Mouse (Mus musculus): ENCODE results near the gene Gm49388. TPM values are rescaled to one million over a fixed set of nuclear protein-coding genes. Genes with fewer than 3 reads are reported as not detected.
"Not testable (repeated sequence)": the region's sequence is repeated elsewhere in the genome, so short reads cannot be mapped to it uniquely, and the experiment has no call there.

The Gm49388 gene
- total and polyA plus RNA-seq, 2 experiments from 2014 or later = not detected

GRCm38 (mm10) chr7:127837473-127837872 is 52.1 kb downstream of the Gm49388 start:
- no peak overlapping the region for H3K4me3 ChIP-seq (ENCODE audit: low read depth, low read length)
- 86% methylated on average over 5 of the region's 5 CpGs for WGBS

GRCm38 (mm10) chr7:127837878-127838277 is 52.5 kb downstream of the Gm49388 start:
- not testable (repeated sequence) for DNase-seq (ENCODE audit: low spot score); H3K36me3 ChIP-seq (ENCODE audit: insufficient read depth, low read length); H3K27me3 ChIP-seq (ENCODE audit: insufficient read depth, low read length); H3K4me3 ChIP-seq (ENCODE audit: low read depth, low read length); H3K9ac ChIP-seq (replicated peaks; ENCODE audit: low read length, poor library complexity, severe bottlenecking); H3K27ac ChIP-seq (ENCODE audit: low read depth, low read length); H3K4me1 ChIP-seq (ENCODE audit: insufficient read depth, low read length); ATAC-seq (ENCODE audit: low FRiP score); H3K9me3 ChIP-seq (ENCODE audit: low read length); H3K4me2 ChIP-seq (ENCODE audit: low read depth, low read length, poor library complexity, severe bottlenecking)
- WGBS = 75% methylated on average over 4 of the region's 4 CpGs

More at GRCm38 (mm10) chr7:127837473-127837872, 52.1 kb downstream of the Gm49388 start:
- Histone ChIP-seq H3K27me3 (ENCODE audit: insufficient read depth, low read length) (no peaks in the 10 kb centered on the region), H3K9me3 (ENCODE audit: low read length) (no peaks in the 10 kb centered on the region), H3K4me2 (ENCODE audit: low read depth, low read length, poor library complexity, severe bottlenecking) (no peak overlapping the region), H3K36me3 (ENCODE audit: insufficient read depth, low read length) (no peaks in the 10 kb centered on the region), H3K9ac (replicated peaks; ENCODE audit: low read length, poor library complexity, severe bottlenecking) (no peak overlapping the region), H3K27ac (ENCODE audit: low read depth, low read length) (no peak overlapping the region), H3K4me1 (ENCODE audit: insufficient read depth, low read length) (no peaks in the 10 kb centered on the region)
- no peak for DNase-seq (ENCODE audit: low spot score)
- TF ChIP-seq CTCF (IDR thresholded peaks at IDR 0.05) = no peak
- ATAC-seq (ENCODE audit: low FRiP score) = no peak

DNA sequence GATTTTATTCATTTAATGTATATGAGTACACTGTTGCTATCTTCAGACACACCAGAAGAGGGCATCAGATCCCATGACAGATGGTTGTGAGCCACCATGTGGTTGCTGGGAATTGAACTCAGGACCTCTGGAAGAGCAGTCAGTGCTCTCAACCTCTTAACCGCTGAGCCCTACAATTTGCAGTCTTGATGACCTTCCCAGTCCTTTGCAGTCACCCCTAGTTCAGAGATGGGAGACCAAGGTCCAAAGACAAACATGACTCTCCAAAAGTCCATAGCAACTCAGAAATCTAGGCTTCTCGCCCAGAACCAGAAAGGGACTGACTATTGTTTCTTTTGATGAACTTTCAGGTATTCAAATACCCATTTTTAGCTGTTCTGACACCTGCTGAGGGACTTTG is 54.6 kb downstream of the Gm49388 start:
- 79% methylated on average over 2 of the region's 2 CpGs for WGBS
- not testable (repeated sequence) for H3K9ac ChIP-seq (replicated peaks; ENCODE audit: low read length, poor library complexity, severe bottlenecking); H3K4me3 ChIP-seq (ENCODE audit: low read depth, low read length); H3K9me3 ChIP-seq (ENCODE audit: low read length); ATAC-seq (ENCODE audit: low FRiP score); H3K27me3 ChIP-seq (ENCODE audit: insufficient read depth, low read length); H3K4me1 ChIP-seq (ENCODE audit: insufficient read depth, low read length); DNase-seq (ENCODE audit: low spot score); H3K36me3 ChIP-seq (ENCODE audit: insufficient read depth, low read length)
- H3K27ac ChIP-seq (ENCODE audit: low read depth, low read length) = peak overlapping the region; percentile 85; the same call in 1 of the 2 replicates
- H3K4me2 ChIP-seq (ENCODE audit: low read depth, low read length, poor library complexity, severe bottlenecking) = peak overlapping the region; percentile 95; the same call in 1 of the 2 replicates

- TF ChIP-seq CTCF (IDR thresholded peaks at IDR 0.05) = no peak
- no peaks in the 10 kb centered on the region for H3K4me1 ChIP-seq (ENCODE audit: insufficient read depth, low read length)
- H3K36me3 ChIP-seq (ENCODE audit: insufficient read depth, low read length) = peaks cover 8% of the 10 kb centered on the region; the same call in 1 of the 2 replicates
- WGBS = 2% methylated on average over 15 of the region's 15 CpGs
- no peaks in the 10 kb centered on the region for H3K27me3 ChIP-seq (ENCODE audit: insufficient read depth, low read length)
- no peaks in the 10 kb centered on the region for H3K9me3 ChIP-seq (ENCODE audit: low read length)
- peak overlapping the region; percentile 68 for H3K9ac ChIP-seq (replicated peaks; ENCODE audit: low read length, poor library complexity, severe bottlenecking)
- H3K4me2 ChIP-seq (ENCODE audit: low read depth, low read length, poor library complexity, severe bottlenecking) = peak overlapping the region; percentile 95
- peak overlapping the region; percentile 85 for H3K27ac ChIP-seq (ENCODE audit: low read depth, low read length)
- peak overlapping the region; percentile 74 for H3K4me3 ChIP-seq (ENCODE audit: low read depth, low read length)
- ATAC-seq (ENCODE audit: low FRiP score) = peak; percentile 20; the same call in 1 of the 2 replicates
- DNase-seq (ENCODE audit: low spot score) = peak; percentile 14
These were observed 55.5 kb downstream of the Gm49388 start for GRCm38 (mm10) chr7:127840886-127841285.

DNA sequence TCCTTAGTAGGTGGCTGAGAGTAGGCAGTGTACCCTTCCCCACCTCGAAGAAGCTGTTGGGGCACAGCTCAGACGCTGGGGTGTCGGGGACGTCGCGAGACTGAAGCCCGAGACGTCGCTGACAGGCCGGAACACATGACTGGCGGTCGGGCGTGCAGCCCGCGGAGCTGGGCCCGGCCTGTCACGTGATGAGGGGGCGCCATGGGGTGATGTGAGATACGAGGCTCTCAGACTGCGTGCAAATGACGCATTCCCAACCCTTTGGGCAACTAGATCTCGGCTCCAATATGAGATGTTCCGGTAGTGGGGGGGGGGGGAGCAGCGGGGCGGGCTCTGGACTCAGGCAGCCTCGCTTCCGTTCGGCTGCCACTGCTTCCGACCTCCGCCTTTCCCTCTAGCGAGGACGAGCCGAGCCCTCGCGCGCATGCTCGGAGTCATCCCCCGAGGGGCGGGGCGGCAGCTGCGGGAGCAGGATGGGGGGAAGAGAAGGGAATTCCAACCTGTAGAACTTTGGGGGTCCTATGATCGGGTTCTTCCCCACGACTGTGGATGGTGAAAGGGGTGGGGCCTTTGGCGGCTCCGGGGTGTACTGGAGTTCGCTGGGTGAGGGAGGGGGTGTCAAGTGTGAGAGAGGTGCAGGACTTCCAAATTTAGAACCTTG is 56.1 kb downstream of the Gm49388 start:
- Histone ChIP-seq H3K27me3 (ENCODE audit: insufficient read depth, low read length) (no peaks in the 10 kb centered on the region), H3K4me3 (ENCODE audit: low read depth, low read length) (peak overlapping the region; percentile 74), H3K36me3 (ENCODE audit: insufficient read depth, low read length) (peaks cover 9% of the 10 kb centered on the region; the same call in 1 of the 2 replicates), H3K4me1 (ENCODE audit: insufficient read depth, low read length) (no peaks in the 10 kb centered on the region), H3K4me2 (ENCODE audit: low read depth, low read length, poor library complexity, severe bottlenecking) (peak overlapping the region; percentile 95), H3K27ac (ENCODE audit: low read depth, low read length) (peak overlapping the region; percentile 85), H3K9ac (replicated peaks; ENCODE audit: low read length, poor library complexity, severe bottlenecking) (peak overlapping the region; percentile 68), H3K9me3 (ENCODE audit: low read length) (no peaks in the 10 kb centered on the region)
- TF ChIP-seq CTCF (IDR thresholded peaks at IDR 0.05) = no peak
- under 1% methylated on average over 43 of the region's 46 CpGs for WGBS
- ATAC-seq (ENCODE audit: low FRiP score) = peak; percentile 96
- DNase-seq (ENCODE audit: low spot score) = peak; percentile 98

DNA sequence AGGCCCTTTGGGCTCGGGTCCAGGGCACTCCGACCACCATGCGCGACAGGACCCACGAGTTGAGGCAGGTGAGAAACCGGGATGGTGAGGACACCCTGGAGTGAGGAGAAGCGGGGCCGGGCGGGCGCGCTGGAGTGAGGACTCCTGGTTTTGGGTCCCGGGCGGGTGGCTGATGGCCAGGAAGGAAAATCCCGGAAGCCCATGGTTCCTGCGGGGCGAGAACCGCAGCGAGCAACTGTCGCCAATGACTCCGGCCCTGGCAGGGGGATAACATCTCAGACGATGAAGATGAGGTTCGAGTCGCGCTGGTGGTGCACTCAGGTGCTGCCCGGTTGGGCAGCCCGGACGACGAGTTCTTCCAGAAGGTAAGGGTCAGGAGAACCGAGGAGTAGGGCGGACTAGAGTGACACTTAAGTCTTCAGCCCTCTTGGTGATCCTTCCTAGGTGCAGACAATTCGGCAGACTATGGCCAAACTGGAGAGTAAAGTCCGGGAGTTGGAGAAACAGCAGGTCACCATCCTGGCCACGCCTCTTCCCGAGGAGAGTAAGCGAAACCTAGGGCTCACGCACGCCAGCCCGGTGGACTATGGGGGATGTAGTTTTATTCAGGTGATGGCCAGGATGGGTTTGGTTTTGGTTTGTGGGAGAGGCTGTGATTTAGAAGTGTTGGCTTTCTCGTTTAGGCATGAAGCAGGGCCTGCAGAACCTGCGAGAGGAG is 56.8 kb downstream of the Gm49388 start:
- H3K9me3 ChIP-seq (ENCODE audit: low read length) = no peaks in the 10 kb centered on the region
- peak overlapping the region; percentile 95 for H3K4me2 ChIP-seq (ENCODE audit: low read depth, low read length, poor library complexity, severe bottlenecking)
- peak overlapping the region; percentile 74 for H3K4me3 ChIP-seq (ENCODE audit: low read depth, low read length)
- no peak for TF ChIP-seq CTCF (IDR thresholded peaks at IDR 0.05)
- DNase-seq (ENCODE audit: low spot score) (peak; percentile 76), ATAC-seq (ENCODE audit: low FRiP score) (peak; percentile 41)
- H3K36me3 ChIP-seq (ENCODE audit: insufficient read depth, low read length) = peaks cover 14% of the 10 kb centered on the region; the same call in 1 of the 2 replicates
- WGBS = under 1% methylated on average over 40 of the region's 40 CpGs
- no peaks in the 10 kb centered on the region for H3K27me3 ChIP-seq (ENCODE audit: insufficient read depth, low read length)
- peak overlapping the region; percentile 85 for H3K27ac ChIP-seq (ENCODE audit: low read depth, low read length)
- H3K4me1 ChIP-seq (ENCODE audit: insufficient read depth, low read length) = no peaks in the 10 kb centered on the region
- peak overlapping the region; percentile 56 for H3K9ac ChIP-seq (replicated peaks; ENCODE audit: low read length, poor library complexity, severe bottlenecking)

Data from midbrain, postnatal 0 days (tissue).